Mouse (Mus musculus): ENCODE results near the gene Pkd1. TPM values are rescaled to one million over a fixed set of nuclear protein-coding genes. Genes with fewer than 3 reads are reported as not detected.

The Pkd1 gene
- polyA plus RNA-seq (2012; rRNA removed): 31.6 and 35.0 TPM in 2 replicates

DNA sequence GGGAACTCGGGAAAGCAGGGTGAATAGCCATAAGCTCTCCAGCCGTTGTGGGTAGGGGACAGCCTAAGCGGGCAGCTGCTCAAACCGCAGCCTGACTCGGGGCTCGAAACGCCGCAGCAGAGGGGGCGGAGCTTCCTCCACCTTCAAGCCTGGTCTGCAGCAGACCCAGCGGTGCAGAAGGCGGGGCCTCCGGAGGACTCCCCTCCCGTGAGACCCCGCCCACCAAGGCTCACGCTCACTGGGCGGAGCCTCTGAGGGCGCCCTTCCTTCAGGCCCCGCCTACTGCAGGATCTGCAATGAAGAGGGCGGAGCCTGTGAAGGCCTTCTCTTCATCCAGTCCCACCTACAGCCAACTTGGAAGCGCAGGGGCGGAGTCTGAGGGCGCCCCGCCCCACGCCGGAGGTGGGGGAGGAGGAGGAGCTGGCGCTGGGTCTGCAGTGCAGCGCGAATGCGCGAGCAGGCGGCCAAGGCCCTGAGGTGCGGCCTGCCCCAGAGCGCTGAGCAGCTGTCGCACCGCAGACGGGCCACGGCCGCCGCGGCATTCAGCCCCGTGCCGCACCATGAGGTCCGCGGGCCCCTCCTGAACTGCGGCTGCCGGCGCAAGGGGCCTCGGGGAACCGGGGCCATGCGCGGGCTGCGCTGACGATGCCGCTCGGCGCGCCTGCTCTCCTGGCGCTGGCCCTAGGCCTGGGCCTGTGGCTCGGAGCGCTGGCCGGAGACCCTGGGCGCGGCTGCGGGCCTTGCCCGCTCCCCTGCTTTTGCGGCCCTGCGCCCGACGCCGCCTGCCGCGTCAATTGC, at the start of gene Pkd1:
Gene Pkd1, plus strand, starts transcription at position 217 of the 798 bp plus-strand sequence.
- Histone ChIP-seq H3K36me3 (ENCODE audit: control insufficient read depth, insufficient read depth, low read length) (no peaks in the 10 kb centered on the region), H3K27ac (ENCODE audit: control insufficient read depth, insufficient read depth, low read depth, low read length) (peak within 1 kb of the TSS; percentile 74), H3K4me3 (ENCODE audit: control insufficient read depth, low read depth, low read length) (peak within 1 kb of the TSS; percentile 90), H3K4me1 (ENCODE audit: control insufficient read depth, insufficient read depth, low read length) (peaks cover 2% of the 10 kb centered on the region), H3K27me3 (ENCODE audit: control insufficient read depth, insufficient read depth, low read length) (no peaks in the 10 kb centered on the region)
- TF ChIP-seq CTCF (IDR thresholded peaks at IDR 0.05; ENCODE audit: control insufficient read depth, insufficient read depth, insufficient replicate concordance, low read depth, low read length) (no peak), POLR2A (IDR thresholded peaks at IDR 0.05; ENCODE audit: control insufficient read depth, low read depth, low read length) (peak; percentile 90)

DNA sequence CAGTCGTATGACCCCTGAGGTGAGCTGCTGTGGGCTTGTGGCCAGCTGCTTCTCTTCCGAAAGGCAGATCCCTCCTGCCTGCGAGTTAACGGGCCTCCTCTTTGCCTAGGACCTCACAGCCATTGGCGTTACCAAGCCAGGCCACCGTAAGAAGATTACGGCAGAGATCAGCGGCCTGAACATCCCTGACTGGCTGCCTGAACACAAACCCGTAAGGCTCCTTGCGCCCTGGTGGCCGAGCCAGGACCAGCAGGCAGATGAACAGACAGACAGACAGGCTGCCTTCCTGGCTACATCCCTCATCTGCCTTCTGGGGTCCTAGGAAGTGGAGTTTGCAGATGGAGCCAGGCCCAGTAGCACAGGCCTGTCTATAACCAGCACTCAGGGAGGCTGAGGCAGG, 47.4 kb upstream of the Pkd1 start:
- no peaks in the 10 kb centered on the region for H3K27me3 ChIP-seq (ENCODE audit: control insufficient read depth, insufficient read depth, low read length)
- no peak overlapping the region for H3K4me3 ChIP-seq (ENCODE audit: control insufficient read depth, low read depth, low read length)
- peak; percentile 20; the same call in 1 of the 2 replicates for TF ChIP-seq CTCF (IDR thresholded peaks at IDR 0.05; ENCODE audit: control insufficient read depth, insufficient read depth, insufficient replicate concordance, low read depth, low read length)
- TF ChIP-seq POLR2A (IDR thresholded peaks at IDR 0.05; ENCODE audit: control insufficient read depth, low read depth, low read length): no peak
- H3K27ac ChIP-seq (ENCODE audit: control insufficient read depth, insufficient read depth, low read depth, low read length): no peak overlapping the region
- peaks cover under 1% of the 10 kb centered on the region; the same call in 1 of the 2 replicates for H3K4me1 ChIP-seq (ENCODE audit: control insufficient read depth, insufficient read depth, low read length)
- H3K36me3 ChIP-seq (ENCODE audit: control insufficient read depth, insufficient read depth, low read length): no peaks in the 10 kb centered on the region

DNA sequence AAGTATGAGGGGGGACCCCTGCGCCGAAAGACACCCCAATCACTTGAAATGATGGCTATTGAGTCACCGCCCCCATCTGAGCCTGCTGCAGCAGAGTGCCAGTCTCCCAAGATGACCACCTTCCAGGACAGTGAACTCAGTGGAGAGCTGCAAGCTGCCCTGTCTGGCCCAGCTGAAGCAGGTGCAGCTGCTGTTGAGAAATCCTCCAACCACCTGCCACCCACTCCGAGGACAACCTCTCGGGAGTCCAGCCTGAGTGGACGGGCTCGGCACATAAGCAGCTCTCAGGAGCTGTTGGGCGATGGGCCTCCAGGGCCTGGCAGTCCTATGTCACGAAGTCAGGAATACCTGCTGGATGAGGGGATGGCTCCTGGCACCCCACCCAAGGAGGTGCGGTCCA, 45.5 kb upstream of the Pkd1 start:
- no peak for TF ChIP-seq CTCF (IDR thresholded peaks at IDR 0.05; ENCODE audit: control insufficient read depth, insufficient read depth, insufficient replicate concordance, low read depth, low read length)
- TF ChIP-seq POLR2A (IDR thresholded peaks at IDR 0.05; ENCODE audit: control insufficient read depth, low read depth, low read length): no peak
- Histone ChIP-seq H3K27me3 (ENCODE audit: control insufficient read depth, insufficient read depth, low read length) (no peaks in the 10 kb centered on the region), H3K4me3 (ENCODE audit: control insufficient read depth, low read depth, low read length) (no peak overlapping the region), H3K36me3 (ENCODE audit: control insufficient read depth, insufficient read depth, low read length) (no peaks in the 10 kb centered on the region), H3K27ac (ENCODE audit: control insufficient read depth, insufficient read depth, low read depth, low read length) (no peak overlapping the region), H3K4me1 (ENCODE audit: control insufficient read depth, insufficient read depth, low read length) (peaks cover 3% of the 10 kb centered on the region; the same call in 1 of the 2 replicates)

DNA sequence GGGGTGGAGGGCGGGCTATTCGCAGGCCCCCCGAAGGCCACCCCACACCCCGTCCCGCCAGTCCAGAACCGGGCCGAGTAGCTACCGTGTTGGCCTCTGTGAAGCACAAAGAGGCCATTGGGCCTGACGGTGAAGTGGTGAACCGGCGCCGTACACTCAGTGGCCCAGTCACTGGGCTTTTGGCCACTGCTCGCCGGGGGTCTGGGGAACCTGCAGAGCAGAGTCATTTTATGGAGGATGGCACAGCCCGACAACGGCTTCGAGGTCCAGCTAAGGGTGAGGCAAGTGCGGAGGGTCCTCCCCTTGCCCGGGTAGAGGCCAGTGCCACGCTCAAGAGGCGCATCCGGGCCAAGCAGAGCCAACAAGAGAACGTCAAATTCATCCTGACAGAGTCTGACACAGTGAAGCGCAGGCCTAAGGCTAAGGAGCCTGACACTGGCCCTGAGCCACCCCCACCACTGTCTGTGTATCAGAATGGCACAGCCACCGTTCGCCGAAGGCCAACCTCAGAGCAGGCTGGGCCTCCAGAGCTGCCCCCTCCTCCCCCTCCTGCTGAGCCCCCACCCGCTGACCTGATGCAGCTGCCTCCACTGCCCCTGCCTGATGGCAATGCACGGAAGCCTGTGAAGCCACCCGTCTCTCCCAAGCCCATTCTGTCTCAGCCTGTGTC, 44.2 kb upstream of the Pkd1 start:
- Histone ChIP-seq H3K27ac (ENCODE audit: control insufficient read depth, insufficient read depth, low read depth, low read length) (no peak overlapping the region), H3K36me3 (ENCODE audit: control insufficient read depth, insufficient read depth, low read length) (no peaks in the 10 kb centered on the region; the same call in 1 of the 2 replicates), H3K27me3 (ENCODE audit: control insufficient read depth, insufficient read depth, low read length) (no peaks in the 10 kb centered on the region), H3K4me3 (ENCODE audit: control insufficient read depth, low read depth, low read length) (peak overlapping the region; percentile 7), H3K4me1 (ENCODE audit: control insufficient read depth, insufficient read depth, low read length) (peaks cover 3% of the 10 kb centered on the region; the same call in 1 of the 2 replicates)
- TF ChIP-seq POLR2A (IDR thresholded peaks at IDR 0.05; ENCODE audit: control insufficient read depth, low read depth, low read length) (no peak), CTCF (IDR thresholded peaks at IDR 0.05; ENCODE audit: control insufficient read depth, insufficient read depth, insufficient replicate concordance, low read depth, low read length) (no peak)

DNA sequence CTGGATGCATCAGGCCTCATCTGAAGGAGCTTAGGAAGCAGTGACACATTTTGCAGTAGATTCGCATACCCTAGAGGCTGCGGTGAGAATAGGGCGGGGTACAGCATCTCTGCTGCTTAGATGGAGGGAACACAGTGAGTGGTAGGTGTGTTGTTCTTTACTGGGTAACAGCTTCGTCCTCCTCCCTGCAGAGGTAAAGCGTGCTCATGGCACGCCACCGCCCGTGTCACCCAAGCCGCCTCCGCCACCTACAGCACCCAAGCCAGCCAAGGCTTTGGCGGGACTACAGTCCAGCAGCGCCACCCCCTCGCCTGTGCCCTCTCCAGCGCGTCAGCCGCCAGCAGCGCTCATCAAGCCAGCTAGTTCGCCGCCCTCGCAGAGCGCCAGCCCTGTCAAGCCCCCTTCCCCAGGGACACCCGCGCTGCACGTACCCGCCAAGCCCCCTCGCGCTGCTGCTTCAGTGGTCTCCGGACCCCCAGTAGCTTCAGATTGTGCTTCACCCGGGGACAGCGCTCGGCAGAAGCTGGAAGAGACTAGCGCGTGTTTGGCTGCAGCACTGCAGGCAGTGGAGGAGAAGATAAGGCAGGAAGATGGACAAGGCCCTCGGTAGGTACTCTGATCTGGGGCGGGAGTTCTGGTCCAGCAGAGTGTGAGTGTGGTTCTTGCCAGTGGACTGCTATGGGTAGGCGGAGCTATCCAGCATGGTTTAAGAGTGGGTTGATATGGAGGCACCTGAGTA, 43.1 kb upstream of the Pkd1 start:
- Histone ChIP-seq H3K36me3 (ENCODE audit: control insufficient read depth, insufficient read depth, low read length) (no peaks in the 10 kb centered on the region; the same call in 1 of the 2 replicates), H3K27me3 (ENCODE audit: control insufficient read depth, insufficient read depth, low read length) (no peaks in the 10 kb centered on the region), H3K4me3 (ENCODE audit: control insufficient read depth, low read depth, low read length) (no peak overlapping the region), H3K27ac (ENCODE audit: control insufficient read depth, insufficient read depth, low read depth, low read length) (no peak overlapping the region), H3K4me1 (ENCODE audit: control insufficient read depth, insufficient read depth, low read length) (peaks cover 3% of the 10 kb centered on the region; the same call in 1 of the 2 replicates)
- TF ChIP-seq CTCF (IDR thresholded peaks at IDR 0.05; ENCODE audit: control insufficient read depth, insufficient read depth, insufficient replicate concordance, low read depth, low read length): no peak
- no peak for TF ChIP-seq POLR2A (IDR thresholded peaks at IDR 0.05; ENCODE audit: control insufficient read depth, low read depth, low read length)

DNA sequence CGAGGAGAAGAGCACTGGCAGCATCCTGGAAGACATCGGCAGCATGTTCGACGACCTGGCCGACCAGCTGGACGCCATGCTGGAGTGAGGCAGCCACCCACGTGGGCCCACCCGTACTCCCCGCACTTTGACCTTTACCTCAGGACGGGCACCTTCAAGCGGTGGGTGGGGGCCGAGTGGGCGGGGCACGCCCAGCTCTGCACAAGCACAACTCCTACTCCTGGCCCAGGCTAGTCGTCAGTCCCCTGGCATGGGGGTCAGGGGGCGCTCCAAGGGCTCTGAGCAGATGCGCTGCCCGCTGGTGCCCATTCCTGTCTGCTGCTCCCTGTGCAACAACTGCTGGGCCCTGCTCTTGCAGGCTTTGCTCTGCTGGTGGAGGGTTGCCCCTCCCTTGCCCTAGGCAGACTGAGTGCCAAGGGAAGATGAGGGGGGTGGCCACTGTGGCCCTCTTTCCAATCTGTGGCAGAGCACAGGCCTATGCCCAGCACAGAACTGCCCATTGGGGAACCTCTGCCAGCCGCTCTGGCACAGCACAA, 42.4 kb upstream of the Pkd1 start:
- H3K4me3 ChIP-seq (ENCODE audit: control insufficient read depth, low read depth, low read length): no peak overlapping the region
- TF ChIP-seq POLR2A (IDR thresholded peaks at IDR 0.05; ENCODE audit: control insufficient read depth, low read depth, low read length) (no peak), CTCF (IDR thresholded peaks at IDR 0.05; ENCODE audit: control insufficient read depth, insufficient read depth, insufficient replicate concordance, low read depth, low read length) (no peak)
- H3K36me3 ChIP-seq (ENCODE audit: control insufficient read depth, insufficient read depth, low read length): no peaks in the 10 kb centered on the region; the same call in 1 of the 2 replicates
- H3K27ac ChIP-seq (ENCODE audit: control insufficient read depth, insufficient read depth, low read depth, low read length): no peak overlapping the region
- no peaks in the 10 kb centered on the region for H3K27me3 ChIP-seq (ENCODE audit: control insufficient read depth, insufficient read depth, low read length)
- peaks cover 3% of the 10 kb centered on the region; the same call in 1 of the 2 replicates for H3K4me1 ChIP-seq (ENCODE audit: control insufficient read depth, insufficient read depth, low read length)

Data from testis, adult 2 months (tissue).